Mouse (Mus musculus) stomach, embryonic 14.5 days (tissue): ENCODE data around the gene Igsf6. TPM values are rescaled to one million over a fixed set of nuclear protein-coding genes. Genes with fewer than 3 reads are reported as not detected.

Experiments
- ATAC-seq: fragments of 200-750 bp; cut with Nextera tagmentation; 2 replicates; pipeline ENCODE4 v1.8.0; 2017; ENCODE audit warnings: low read depth, moderate TSS enrichment; ENCODE audit not compliant: insufficient number of reproducible peaks, insufficient read depth, low FRiP score
- H3K27ac ChIP-seq: fragments of 300-500 bp; sonication (generic); 2 replicates; pipeline ENCODE4 v1.5.1; 2014; ENCODE audit warnings: mild to moderate bottlenecking, low read length, moderate library complexity, mixed read lengths
- H3K27me3 ChIP-seq: fragments of 300-500 bp; sonication (generic); 2 replicates; pipeline ENCODE4 v1.6.1; 2014; ENCODE audit warnings: low read length, control low read depth, mixed read lengths; ENCODE audit not compliant: control insufficient read depth, insufficient read depth
- H3K36me3 ChIP-seq: fragments of 300-500 bp; sonication (generic); 2 replicates; pipeline ENCODE4 v1.6.1; 2014; ENCODE audit warnings: mild to moderate bottlenecking, control low read depth, low read length, moderate library complexity, mixed read lengths; ENCODE audit not compliant: control insufficient read depth, insufficient read depth
- H3K4me1 ChIP-seq: fragments of 300-500 bp; sonication (generic); 2 replicates; pipeline ENCODE4 v1.6.1; 2014; ENCODE audit warnings: low read length, control low read depth, mixed read lengths; ENCODE audit not compliant: control insufficient read depth, insufficient read depth
- H3K4me2 ChIP-seq: fragments of 300-500 bp; sonication (generic); replicated peaks from 2 replicates; pipeline ENCODE4 v1.6.1; 2014; ENCODE audit warnings: low read depth, low read length, control low read depth
- H3K4me3 ChIP-seq: fragments of 300-500 bp; sonication (generic); 2 replicates; pipeline ENCODE4 v1.5.1; 2014; ENCODE audit warnings: low read depth, low read length, control low read depth
- H3K9ac ChIP-seq: fragments of 300-500 bp; sonication (generic); replicated peaks from 2 replicates; pipeline ENCODE4 v1.6.1; 2014; ENCODE audit warnings: low read depth, mild to moderate bottlenecking, control low read depth, low read length, moderate library complexity, mixed read lengths
- H3K9me3 ChIP-seq: fragments of 300-500 bp; sonication (generic); 2 replicates; pipeline ENCODE4 v1.6.1; 2016; ENCODE audit warnings: low read depth, low read length, control low read depth; ENCODE audit not compliant: control insufficient read depth
- WGBS: fragments of 180-500 bp; shearing (Covaris S2); extraction: QIAGEN DNeasy Blood & Tissue Kit; methylation state at CpG from one replicate; pipeline ENCODE4 v1.1.7; 2014; 5-methylcytosine and 5-hydroxymethylcytosine counted together
- polyA plus RNA-seq: library from polyadenylated mRNA; unstranded; fragments of >200 nt; fragmentation: Nextera tagmentation; extraction: Ambion mirVana; gene quantifications from 2 replicates; pipeline ENCODE4 v1.2.1, GENCODE M21; 2014

Igsf6 gene
- polyA plus RNA-seq, 1 experiment from 2014 or later = 1.7 TPM

GRCm38 (mm10) chr7:121074801-121075400, 529 bp upstream of the Igsf6 start:
- Histone ChIP-seq H3K9me3 (no peaks in the 10 kb centered on the region), H3K27ac (no peak overlapping the region), H3K4me3 (no peak overlapping the region), H3K4me1 (no peaks in the 10 kb centered on the region), H3K9ac (no peak overlapping the region), H3K36me3 (peaks cover 40% of the 10 kb centered on the region), H3K27me3 (no peaks in the 10 kb centered on the region), H3K4me2 (no peak overlapping the region)
- ATAC-seq = no peak
- 82% methylated on average over 6 of the region's 6 CpGs for WGBS

DNA sequence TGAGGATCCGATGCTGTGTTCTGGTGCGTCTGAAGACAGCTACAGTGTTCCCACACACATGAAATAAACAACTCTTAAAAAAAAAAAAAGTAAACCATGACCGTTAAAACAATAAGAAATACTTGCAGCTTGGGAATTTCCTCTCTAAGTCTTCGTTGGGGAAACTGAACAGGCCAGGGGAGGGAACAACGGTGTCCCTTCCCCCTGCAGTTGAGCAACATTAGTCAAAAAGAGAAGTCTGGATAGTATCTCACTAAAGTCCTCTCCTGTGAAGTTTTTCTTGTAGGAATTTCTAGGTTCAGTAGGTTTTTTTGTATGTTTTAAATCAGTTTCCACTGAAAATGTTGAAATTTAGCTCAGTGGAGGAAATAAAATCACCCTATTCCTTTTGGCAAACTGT, 1.9 kb downstream of the Igsf6 start:
- Histone ChIP-seq H3K4me2 (no peak overlapping the region), H3K36me3 (peaks cover 41% of the 10 kb centered on the region), H3K4me1 (no peaks in the 10 kb centered on the region), H3K27ac (no peak overlapping the region), H3K9me3 (no peaks in the 10 kb centered on the region), H3K9ac (no peak overlapping the region), H3K27me3 (no peaks in the 10 kb centered on the region), H3K4me3 (no peak overlapping the region)
- no peak for ATAC-seq
- WGBS = 74% methylated on average over 5 of the region's 5 CpGs

GRCm38 (mm10) chr7:121071276-121071675, 3.1 kb downstream of the Igsf6 start:
- Histone ChIP-seq H3K9ac (no peak overlapping the region), H3K4me1 (no peaks in the 10 kb centered on the region), H3K9me3 (no peaks in the 10 kb centered on the region), H3K27me3 (no peaks in the 10 kb centered on the region), H3K27ac (no peak overlapping the region), H3K36me3 (peaks cover 33% of the 10 kb centered on the region), H3K4me3 (no peak overlapping the region), H3K4me2 (no peak overlapping the region)
- 85% methylated on average over 4 of the region's 4 CpGs for WGBS
- no peak for ATAC-seq

DNA sequence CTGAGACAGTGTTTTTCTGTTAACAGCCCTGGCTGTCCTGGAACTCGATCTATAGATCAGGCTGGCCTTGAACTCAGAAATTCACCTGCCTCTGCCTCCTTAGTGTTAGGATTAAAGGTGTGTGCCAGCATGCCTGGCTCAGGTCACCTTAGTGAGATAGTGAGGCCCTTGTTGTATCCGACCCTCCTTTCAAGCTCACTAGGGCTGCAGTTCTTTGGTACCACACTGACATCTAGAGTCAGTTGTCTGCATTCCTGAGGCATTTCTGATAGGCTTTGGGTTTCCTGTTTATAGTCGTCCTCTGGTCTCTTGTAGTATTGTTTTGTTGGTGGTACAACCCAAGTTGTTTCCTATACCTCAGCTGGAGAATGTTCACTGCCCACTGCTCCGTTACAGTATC, 10.1 kb downstream of the Igsf6 start:
- no peak overlapping the region for H3K4me2 ChIP-seq
- no peak overlapping the region for H3K4me3 ChIP-seq
- H3K4me1 ChIP-seq = no peaks in the 10 kb centered on the region
- no peaks in the 10 kb centered on the region for H3K9me3 ChIP-seq
- 56% methylated on average over 4 of the region's 4 CpGs for WGBS
- H3K36me3 ChIP-seq = peaks cover 16% of the 10 kb centered on the region
- ATAC-seq = no peak
- H3K9ac ChIP-seq = no peak overlapping the region
- no peaks in the 10 kb centered on the region for H3K27me3 ChIP-seq
- H3K27ac ChIP-seq = no peak overlapping the region

DNA sequence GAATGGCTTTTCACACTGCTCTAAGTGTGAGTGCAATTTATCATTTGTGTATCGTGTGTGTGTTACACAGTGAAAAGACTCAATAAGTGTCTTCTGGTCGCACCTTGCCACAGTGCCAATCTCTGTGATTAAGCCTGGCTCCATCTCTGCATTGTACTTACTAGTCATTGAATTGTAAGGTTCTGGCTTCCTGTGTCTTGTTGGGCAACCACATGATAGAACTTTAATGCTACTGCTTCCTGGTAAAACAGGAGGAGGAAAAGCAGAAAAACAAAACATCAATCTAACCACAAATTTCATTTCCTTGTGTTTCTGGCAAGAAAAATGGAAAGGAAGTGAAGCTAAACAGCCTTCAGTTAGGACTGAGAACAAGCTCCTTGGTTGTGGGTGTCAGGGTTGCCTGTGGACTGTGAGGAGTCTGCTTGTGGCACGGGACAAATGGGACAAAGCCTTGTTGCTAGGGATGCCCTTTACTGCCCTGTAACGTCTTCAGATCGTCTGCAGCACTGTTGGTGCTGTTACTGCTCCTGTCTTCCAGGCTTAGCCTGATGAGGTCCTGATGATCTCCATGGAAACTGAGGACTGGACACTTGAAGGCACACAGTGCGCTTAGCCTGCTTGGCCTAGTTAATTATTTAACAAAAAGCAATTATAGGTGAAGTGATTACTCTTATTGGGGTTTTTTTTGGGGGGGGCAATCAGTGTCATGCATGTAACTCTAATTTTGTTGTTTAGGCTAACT, 14.7 kb downstream of the Igsf6 start:
- no peak overlapping the region for H3K27ac ChIP-seq
- H3K4me1 ChIP-seq = no peaks in the 10 kb centered on the region
- H3K4me3 ChIP-seq = no peak overlapping the region
- H3K4me2 ChIP-seq = no peak overlapping the region
- ATAC-seq = no peak
- H3K9me3 ChIP-seq = no peaks in the 10 kb centered on the region
- no peak overlapping the region for H3K9ac ChIP-seq
- H3K36me3 ChIP-seq = peaks cover 27% of the 10 kb centered on the region
- WGBS = 68% methylated on average over 6 of the region's 6 CpGs
- no peaks in the 10 kb centered on the region for H3K27me3 ChIP-seq

GRCm38 (mm10) chr7:121053071-121053470, 21.3 kb downstream of the Igsf6 start:
- peaks cover 53% of the 10 kb centered on the region for H3K36me3 ChIP-seq
- no peak overlapping the region for H3K9ac ChIP-seq
- no peak overlapping the region for H3K4me2 ChIP-seq
- no peaks in the 10 kb centered on the region for H3K27me3 ChIP-seq
- no peak overlapping the region for H3K27ac ChIP-seq
- WGBS = 89% methylated on average over 4 of the region's 4 CpGs
- H3K4me1 ChIP-seq = no peaks in the 10 kb centered on the region; the same call in 1 of the 2 replicates
- no peak overlapping the region for H3K4me3 ChIP-seq
- no peaks in the 10 kb centered on the region for H3K9me3 ChIP-seq
- no peak for ATAC-seq

DNA sequence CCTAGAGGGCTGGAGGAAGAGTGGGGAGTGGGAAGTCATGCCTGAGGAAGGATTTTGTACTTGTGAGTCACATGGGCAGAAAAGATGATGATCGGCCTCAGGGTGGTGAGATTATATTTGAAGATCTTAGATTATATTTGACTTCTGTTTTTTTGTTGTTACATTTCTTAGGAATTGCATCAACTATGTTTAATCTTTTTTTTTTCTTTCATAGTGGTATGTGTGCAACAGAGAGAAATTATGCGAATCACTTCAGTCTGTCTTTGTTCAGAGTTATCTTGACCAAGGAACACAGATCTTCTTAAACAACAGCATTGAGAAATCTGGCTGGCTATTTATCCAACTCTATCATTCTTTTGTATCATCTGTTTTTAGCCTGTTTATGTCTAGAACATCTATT, 26.7 kb downstream of the Igsf6 start:
- H3K27ac ChIP-seq = no peak overlapping the region
- no peak overlapping the region for H3K4me3 ChIP-seq
- peaks cover 5% of the 10 kb centered on the region; the same call in 1 of the 2 replicates for H3K4me1 ChIP-seq
- no peak overlapping the region for H3K9ac ChIP-seq
- no peaks in the 10 kb centered on the region for H3K9me3 ChIP-seq
- H3K36me3 ChIP-seq = peaks cover 20% of the 10 kb centered on the region
- ATAC-seq = no peak
- no peak overlapping the region for H3K4me2 ChIP-seq
- H3K27me3 ChIP-seq = no peaks in the 10 kb centered on the region
- WGBS = 91% methylated on average over 2 of the region's 2 CpGs

DNA sequence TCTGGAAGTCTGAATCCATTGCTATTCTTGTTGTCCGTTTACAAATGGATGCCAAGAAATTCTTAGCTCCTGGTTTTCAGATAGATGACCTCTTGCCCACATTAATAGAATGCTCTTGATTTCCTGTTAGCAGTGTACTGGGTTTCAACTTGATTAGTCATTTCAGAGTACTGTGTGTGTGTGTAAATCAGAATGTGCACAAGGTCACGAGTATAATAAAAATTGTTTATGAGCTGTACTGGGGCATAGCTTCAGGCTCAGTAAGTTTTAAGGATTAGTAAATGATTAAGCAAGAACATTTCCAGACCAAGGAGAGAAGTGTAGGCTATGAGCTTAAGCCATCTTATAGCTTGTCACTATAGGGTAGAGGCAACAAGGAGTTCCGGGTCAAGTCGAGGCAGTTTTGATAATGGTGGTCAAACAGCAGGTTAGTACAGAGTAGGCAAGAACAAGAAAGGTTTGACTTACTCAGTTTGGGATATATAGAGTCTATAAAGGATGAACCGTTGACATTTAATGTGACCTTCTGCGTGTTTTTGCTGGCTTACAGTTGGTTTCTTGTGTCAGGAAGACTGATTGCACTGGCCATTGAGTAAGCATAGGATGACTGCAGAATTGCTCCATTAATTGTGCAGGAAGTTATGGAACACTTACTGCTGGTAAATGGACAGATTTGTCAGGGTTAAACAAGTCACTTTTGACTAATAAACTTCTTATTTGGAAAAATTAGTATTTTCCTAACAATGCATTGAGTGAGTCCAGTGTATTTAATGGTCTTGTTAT, 28.5 kb downstream of the Igsf6 start:
- ATAC-seq = no peak
- H3K9ac ChIP-seq = no peak overlapping the region
- H3K4me2 ChIP-seq = no peak overlapping the region
- H3K27ac ChIP-seq = no peak overlapping the region
- peaks cover 5% of the 10 kb centered on the region for H3K4me1 ChIP-seq
- H3K27me3 ChIP-seq = no peaks in the 10 kb centered on the region
- no peaks in the 10 kb centered on the region for H3K9me3 ChIP-seq
- peaks cover 10% of the 10 kb centered on the region; the same call in 1 of the 2 replicates for H3K36me3 ChIP-seq
- 73% methylated on average over 6 of the region's 6 CpGs for WGBS
- H3K4me3 ChIP-seq = no peak overlapping the region
